Mouse (Mus musculus) cerebellum, postnatal 14 days (tissue): Measurements from ENCODE around the gene Gsta1.
"Not testable (repeated sequence)": the region's sequence is repeated elsewhere in the genome, so short reads cannot be mapped to it uniquely, and the experiment has no call there.

ENCODE experiments used
- DNase-seq, 2 experiments: peaks; one replicate each; pipeline ENCODE4 v3.0.0; 2021; ENCODE audit warnings: mixed read lengths in 2 of 2

The Gsta1 gene

DNA sequence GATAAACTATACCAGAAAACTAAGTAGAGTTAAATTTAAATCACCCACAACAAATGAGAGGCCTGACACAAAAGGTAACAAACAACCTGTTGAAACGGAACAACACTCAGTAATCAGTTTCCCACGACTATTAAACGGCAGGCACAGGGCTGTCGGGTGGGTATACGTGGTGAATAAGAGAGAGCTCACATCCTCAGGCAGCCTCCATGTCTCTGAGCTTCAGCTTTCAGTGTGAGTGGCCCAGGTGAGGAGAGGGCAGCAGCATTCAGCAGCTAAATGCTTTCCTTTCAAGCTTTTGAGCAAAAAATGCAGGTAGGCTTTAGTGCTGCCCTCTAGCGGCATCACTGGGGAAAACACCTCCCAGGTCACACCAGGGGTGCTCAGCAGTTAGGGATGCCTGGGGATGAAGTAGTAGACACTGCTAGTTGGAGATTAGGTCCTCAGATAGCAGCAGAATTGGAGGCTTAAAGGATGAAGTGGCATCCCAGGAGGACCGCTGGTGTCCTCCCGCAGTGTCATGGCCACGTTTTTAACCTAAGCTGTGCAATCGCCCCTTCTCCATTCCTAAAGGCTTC lies 2.8 kb downstream of the Gsta1 start:
- not testable (repeated sequence) for DNase-seq

DNA sequence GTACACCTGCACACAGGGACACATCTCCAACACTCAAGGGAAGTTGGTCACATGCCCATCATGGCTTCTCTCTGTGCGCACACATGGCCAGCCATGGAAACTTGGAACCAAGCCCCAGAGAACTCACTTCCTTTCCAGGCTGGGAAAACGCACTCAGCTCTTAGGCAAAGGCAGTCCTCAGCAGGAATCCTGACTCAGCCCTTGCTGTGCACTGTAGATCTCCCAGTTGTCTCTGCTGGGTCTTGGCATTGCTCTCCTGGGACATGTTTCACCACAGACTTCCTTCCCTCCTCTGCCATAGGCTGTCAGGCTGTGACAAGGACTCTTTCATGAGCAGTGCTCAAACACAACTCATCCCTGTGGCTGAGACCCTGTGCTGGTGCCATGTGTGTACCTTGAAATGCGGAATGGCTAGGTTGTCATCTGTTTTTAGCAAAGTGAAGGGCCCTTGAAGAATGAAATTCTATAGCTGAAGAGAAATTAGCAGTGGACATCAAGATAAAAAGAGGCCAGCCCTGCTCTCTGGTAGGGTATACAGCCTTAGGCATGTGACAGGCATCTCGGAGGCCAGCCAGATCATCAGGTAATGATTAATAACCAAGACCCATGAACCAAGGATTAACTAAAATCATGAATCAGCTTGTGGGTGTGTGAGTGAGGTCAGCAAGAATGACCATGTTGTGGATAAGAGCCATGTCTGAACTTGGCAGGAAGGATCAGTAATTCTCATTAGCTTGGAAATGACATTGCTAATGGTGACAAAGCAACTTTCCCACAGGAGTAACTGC lies 25.4 kb downstream of the Gsta1 start:
- peak; percentile 21 to 45 for DNase-seq

GRCm38 (mm10) chr9:78256914-78257313 lies 26.5 kb downstream of the Gsta1 start, which contains the start of gene Gm3776:
TSS of gene Gm3776 (plus strand) at chr9:78257129.
- DNase-seq: not testable (repeated sequence)

- peak; percentile 47 to 49 for DNase-seq
Measured at GRCm38 (mm10) chr9:78259688-78260087, 29.2 kb downstream of the Gsta1 start.

DNA sequence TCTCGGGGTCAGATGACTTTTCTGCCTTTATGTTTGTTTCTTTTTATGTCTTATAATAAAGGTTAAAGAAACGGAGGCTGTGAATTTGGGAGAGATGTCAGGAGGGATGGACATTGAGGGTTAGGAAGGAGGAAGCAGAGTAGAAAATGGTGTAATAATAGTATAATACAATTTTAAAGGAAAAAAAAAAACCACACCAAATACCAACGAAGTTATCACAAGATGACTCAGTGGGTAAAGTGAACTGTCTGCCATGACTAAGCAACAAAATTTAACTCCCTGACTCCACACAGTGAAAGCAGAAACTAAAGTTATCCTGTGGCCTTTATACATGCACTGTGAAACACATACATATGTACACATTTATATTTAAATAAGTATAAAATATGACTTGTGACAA lies 40.5 kb downstream of the Gsta1 start:
- DNase-seq: not testable (repeated sequence)

GRCm38 (mm10) chr9:78282002-78282711 lies 51.7 kb downstream of the Gsta1 start:
- peak; percentile 42 to 58 for DNase-seq

DNA sequence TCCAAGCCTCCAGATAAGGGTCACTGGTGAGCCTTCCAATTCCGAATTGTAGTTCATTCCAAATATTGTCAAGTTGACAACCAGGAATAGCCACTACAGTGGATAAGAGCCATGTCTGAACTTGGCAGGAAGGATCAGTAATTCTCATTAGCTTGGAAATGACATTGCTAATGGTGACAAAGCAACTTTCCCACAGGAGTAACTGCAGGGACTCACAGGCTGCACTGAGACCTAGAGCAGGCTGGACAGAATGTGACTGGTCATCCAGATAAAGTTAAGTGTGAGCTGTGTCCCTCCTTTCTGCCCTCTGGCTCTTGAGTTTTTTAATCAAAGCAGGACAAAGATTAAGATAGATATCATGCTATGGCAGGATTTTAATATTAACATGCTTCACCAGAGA lies 58.6 kb downstream of the Gsta1 start:
- DNase-seq: not testable (repeated sequence)

DNA sequence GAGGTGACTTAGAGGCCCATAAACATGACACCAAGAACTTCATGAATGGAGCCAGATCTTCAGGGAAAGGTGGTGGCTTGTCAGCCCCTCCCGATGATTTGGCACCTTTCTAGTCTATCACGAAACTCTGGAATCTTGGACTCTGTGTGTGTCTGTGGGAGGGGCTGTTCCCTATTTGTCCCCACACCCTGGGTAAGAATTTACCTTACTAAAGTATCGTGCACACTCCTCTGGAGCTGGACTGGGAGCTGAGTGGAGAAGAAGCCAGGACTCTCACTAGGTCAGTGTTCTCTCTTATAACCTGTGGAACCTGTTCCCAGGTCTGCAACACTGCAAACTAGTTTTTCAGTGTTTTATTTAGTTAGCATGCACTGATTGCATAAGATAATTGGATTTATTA lies 59.3 kb downstream of the Gsta1 start, which contains the start of gene Gm10639:
Gene Gm10639 (plus strand): TSS at position 201 of the 400 bp plus-strand sequence.
- DNase-seq: not testable (repeated sequence)
